Mouse (Mus musculus): ENCODE data around the gene Dleu7. TPM values are rescaled to one million over a fixed set of nuclear protein-coding genes. Genes with fewer than 3 reads are reported as not detected.

Gene Dleu7
- 0.47 TPM for polyA plus RNA-seq (2014; fragmentation: Illumina TruSeq; extraction: RNeasy Lipid Tissue Mini Kit (QIAGEN cat#74804); ENCODE audit: low read depth, low replicate concordance)

DNA sequence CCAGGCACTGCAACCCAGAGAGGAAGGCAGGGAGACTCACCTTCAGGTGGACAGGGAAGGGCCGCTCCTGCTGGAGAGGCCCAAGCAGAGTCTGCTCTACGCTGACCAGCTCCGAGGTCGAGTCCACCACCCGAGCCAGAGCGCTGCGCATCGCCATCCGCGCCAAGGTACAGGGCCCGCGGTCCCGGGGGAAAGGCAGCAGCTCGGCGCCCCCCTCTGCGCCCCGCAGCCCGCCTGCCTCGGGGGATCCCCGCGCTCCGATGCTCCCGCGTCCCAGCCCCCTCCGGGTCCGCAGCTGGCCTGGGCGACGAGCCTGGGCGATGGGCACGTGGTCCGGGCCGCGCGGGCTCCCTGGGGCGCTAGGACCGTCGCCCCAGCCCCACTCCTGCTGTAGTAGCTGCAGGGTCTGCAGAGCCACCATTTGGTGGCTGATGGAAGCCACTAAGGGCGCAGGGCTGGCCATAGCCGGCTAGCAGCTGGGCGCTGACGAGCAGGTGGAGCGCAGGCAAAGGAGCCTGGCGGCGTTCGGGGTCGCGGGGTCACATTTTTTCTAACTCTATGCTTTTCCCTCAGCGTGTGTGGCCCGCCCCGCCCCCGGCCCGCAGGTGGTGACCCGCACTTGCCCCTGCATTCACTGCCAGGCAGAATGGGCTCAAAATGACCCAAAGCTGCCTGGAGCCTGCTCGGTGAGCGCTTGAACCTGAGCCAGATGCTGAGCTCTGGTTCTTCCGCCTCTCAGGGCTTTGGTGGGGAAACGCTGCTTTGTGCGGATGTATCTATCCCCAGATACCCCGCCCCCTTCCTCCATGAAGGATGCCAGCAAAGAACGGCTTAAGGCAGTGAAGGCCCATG, at the start of gene Dleu7, which contains the start of gene Rnaseh2b:
TSS of gene Dleu7 (minus strand) at position 560 of the 852 bp plus-strand sequence.
TSS of gene Rnaseh2b (plus strand) at position 102 of the 852 bp plus-strand sequence.

Other genes starting within 250 kb of the Dleu7 start
- gene Rnaseh2b, start 458 bp downstream of the Dleu7 start, polyA plus RNA-seq (2014; fragmentation: Illumina TruSeq; extraction: RNeasy Lipid Tissue Mini Kit (QIAGEN cat#74804); ENCODE audit: low read depth, low replicate concordance): 39.1 TPM
- 0.47 TPM for gene Gucy1b2, start 163.2 kb upstream of the Dleu7 start, polyA plus RNA-seq (2014; fragmentation: Illumina TruSeq; extraction: RNeasy Lipid Tissue Mini Kit (QIAGEN cat#74804); ENCODE audit: low read depth, low replicate concordance)

Data from adrenal gland, adult 10 weeks (tissue).